Mouse (Mus musculus): ENCODE measurements around the gene Egfl8.
A peak's percentile ranks its signal among the peaks of the same experiment; 100 is the strongest.

The Egfl8 gene

DNA sequence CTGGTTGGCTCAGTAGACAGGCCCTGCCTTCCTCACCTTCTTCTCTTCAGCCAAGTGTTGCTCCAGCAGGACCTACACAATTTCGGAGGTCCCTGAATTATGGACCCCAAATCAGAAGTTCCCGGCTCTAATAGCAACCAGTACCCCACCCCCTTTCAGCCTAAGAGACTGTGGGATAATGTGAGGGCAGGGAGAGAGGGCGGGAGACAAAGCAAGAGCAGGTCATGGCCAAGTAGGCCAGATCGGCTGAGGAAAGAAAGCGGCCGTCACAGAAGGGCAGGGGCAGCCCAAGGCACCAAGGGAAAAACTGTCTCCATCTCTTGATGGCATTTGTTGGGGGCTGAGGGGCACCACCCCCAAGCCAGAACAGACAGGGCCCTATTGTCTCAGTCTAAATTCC lies at the start of gene Egfl8:
TSS of gene Egfl8 (minus strand) at position 101 of the 400 bp plus-strand sequence.
- no peak for DNase-seq (ENCODE audit: low spot score)

- DNase-seq (ENCODE audit: low spot score): no peak
Observed at GRCm38 (mm10) chr17:34664472-34664871, 48.7 kb upstream of the Egfl8 start.

DNA sequence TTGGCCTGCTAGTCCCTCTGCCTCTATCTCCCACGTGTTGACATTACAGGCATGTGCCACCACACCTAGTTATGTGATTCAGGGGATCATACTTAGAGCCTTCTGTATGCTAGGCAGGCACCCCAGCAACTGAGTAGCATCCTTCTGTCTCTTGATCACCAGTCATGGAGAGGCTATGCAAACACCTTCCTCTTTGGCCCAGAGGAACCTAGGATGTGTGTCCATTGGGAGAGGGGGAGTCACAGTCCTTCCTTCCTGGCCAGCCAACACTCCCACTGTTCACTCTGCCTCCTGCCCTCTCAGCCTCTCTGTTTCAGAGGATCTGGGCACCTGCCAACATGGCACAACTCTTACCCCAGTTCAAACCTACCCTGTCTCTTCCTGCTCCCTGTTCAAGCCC lies 47.8 kb upstream of the Egfl8 start:
- DNase-seq (ENCODE audit: low spot score): no peak

DNA sequence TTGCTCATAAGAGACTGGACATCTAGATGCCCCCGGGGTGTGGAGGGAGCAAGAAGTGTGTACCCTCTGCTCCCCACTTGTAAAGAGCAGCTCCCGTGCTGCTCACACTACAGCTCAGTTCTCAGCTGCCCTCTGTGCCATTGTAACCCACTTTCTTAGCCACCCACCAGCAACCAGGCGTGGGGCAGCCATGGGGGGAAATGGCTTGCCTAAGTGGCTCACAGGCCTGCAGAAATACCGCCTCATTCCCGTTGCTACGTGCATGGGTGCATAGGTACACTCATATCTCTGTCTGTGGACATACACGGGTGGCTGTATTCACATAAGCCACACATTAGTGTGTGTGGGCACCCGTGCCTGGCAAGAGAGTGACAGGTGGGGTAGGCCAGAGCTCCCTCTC lies 47.2 kb upstream of the Egfl8 start:
- no peak for DNase-seq (ENCODE audit: low spot score)

GRCm38 (mm10) chr17:34662468-34662867 lies 46.7 kb upstream of the Egfl8 start:
- no peak for DNase-seq (ENCODE audit: low spot score)

- no peak for DNase-seq (ENCODE audit: low spot score)
Observed at GRCm38 (mm10) chr17:34661121-34661591, 45.4 kb upstream of the Egfl8 start.

- no peak for DNase-seq (ENCODE audit: low spot score)
Observed at GRCm38 (mm10) chr17:34660259-34660820, 44.6 kb upstream of the Egfl8 start.

DNA sequence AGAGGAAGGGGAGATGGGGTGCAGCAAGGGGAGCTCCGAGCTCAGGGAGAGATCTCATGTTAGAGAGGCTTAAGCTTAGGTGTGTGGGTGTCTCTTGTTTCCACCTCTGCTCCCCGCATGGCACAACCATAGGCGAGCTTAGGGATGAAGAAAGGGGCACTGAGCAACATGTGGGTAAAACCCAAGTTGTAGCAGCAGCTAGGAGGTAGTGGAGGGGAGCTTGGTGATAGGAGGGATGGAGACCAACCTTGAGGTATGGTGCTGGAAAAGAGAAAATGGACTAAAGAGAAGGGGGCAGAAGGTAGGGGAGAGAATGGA lies 44.1 kb upstream of the Egfl8 start:
- no peak for DNase-seq (ENCODE audit: low spot score)

DNA sequence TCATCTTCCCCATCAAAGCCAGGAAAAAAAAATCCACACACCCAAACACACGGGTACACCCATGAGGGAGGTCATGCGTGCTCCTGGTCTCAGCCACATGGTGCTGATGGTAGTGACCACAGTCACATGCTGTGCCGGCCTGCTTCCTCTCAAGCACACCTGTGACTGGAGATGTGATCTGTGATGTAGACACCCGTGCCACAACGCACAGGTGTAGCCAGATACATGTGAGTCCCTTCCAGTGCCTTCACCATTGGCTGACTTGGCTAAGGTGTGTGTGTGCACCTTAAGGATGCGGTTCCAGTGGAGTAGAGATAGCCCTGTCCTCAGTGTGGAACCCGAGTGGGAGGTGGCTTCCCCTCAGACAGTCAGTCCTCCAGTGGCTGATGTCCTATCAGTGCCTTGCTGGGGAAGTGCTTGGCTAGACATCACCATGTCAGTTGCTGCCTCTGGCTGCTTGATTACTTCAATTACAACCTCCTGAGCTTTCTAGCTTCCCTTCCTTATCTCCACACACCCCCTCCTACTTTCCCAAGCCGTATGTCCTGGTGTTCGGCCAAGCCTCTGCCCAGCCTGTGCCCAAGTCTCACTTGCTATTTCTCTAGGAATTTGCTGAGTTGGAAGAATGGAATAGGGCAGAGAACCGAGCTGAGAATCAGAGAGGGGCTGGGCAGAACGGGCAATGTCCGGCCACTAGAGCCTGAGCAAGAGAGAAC lies 43.6 kb upstream of the Egfl8 start:
- no peak for DNase-seq (ENCODE audit: low spot score)

- no peak for DNase-seq (ENCODE audit: low spot score)
Observed at GRCm38 (mm10) chr17:34658591-34658990, 42.8 kb upstream of the Egfl8 start.

DNA sequence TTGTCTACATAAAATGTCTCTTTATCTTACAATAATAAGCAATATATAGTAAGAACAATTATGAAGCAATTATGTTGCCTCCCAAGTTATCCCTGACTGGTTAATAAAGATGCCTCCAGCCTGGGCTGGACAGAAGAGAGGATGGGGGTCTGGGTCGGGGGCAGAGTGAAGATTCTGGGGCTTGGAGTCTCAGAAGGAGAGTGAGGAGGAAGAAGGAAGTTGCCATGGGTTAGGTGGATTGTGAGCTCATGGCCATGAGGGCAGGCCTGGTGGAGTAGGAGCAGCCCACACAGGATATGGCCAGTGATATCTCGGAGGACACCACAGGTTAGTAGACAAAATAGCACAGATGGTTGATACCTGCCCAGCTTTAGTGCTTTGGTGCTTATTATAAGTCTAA lies 42.4 kb upstream of the Egfl8 start:
- no peak for DNase-seq (ENCODE audit: low spot score)

GRCm38 (mm10) chr17:34657271-34657670 lies 41.5 kb upstream of the Egfl8 start:
- no peak for DNase-seq (ENCODE audit: low spot score)

- no peak for DNase-seq (ENCODE audit: low spot score)
Observed at GRCm38 (mm10) chr17:34656666-34657065, 40.9 kb upstream of the Egfl8 start.

DNA sequence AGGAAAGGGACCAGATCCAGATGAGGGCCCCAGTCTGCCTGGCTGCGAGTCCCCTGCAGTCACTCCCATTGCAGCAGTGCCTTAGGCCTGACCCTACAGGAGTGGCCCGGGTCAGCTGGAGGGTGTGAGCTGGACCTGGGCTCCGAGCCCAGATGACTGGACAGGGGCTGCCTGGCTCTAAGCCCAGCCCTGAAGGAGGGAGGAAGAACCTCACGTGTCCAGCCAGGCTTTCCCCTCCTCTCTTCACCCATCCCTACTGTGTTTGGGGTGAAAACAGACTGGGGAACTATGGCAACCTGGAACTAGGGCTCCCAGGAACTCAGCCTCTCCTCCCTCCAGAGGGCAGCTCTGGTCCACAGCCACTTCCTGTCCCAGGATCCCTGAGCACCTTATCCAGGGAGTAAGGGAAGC lies 39.8 kb upstream of the Egfl8 start:
- DNase-seq (ENCODE audit: low spot score): no peak

DNA sequence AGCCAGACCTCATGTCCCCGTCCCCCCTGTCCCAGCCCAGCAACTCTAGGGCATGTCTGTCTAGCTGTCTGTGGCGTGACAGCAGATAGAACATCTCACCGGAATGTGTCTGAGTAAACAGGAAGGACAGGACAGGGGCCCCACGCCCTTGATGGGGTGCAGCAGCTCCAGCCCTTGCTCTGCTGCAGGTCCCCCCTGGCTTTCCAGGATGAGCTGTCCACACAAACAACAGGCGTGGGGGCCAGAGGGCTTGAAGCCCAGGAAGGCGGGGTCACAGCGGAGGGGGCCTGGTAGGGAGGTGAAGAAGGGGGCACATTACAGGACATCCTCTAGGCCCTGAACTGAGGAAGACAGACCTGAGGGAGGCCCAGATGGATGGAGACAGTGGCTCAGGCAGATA lies 39.4 kb upstream of the Egfl8 start:
- no peak for DNase-seq (ENCODE audit: low spot score)

- no peak for DNase-seq (ENCODE audit: low spot score)
Observed at GRCm38 (mm10) chr17:34654392-34654791, 38.6 kb upstream of the Egfl8 start.

DNA sequence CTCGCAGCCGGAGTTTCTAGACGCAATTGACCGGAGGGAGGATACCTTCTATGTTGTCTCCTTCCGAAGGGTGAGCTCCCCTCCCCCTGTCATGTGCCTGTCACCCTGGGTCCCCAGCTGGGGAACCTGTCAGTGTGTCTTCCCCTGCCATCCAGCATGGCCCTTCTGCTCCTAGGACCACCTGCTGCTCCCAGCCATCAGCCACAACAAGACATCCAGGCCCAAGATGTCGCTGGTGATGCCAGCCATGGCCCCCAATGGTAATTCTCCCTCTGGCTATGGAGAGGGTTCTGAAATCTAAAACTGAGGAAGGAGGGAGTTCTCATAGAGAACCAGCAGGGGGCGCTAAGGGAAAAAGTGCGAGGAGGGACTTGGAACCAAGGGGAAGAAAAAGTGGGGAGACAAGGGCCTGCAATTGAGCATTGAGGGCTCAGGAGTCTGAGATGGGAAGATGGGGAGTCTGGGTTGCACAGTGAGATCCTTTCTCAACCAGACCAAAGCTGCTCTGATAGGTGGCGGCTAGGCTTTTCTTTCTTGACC lies 38.0 kb upstream of the Egfl8 start:
- peak; percentile 62 for DNase-seq (ENCODE audit: low spot score)

DNA sequence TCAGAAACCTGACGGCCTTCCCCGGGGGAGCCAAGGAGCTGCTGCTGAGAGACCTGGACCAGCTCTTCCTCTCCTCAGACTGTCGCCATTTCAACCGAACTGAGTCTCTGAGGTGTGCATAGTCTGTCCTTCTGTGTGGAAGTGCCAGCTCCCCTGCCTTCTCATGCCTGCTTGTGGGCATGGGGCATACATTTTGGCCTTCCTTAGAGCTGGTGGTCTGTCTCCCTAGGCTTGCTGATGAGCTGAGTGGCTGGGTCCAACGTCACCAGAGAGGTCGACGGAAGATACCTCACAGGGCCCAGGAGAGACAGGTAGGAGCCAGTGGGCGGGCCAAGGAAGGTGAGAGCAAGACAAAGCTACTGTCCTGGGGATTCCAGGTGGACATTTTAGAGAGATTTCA lies 37.2 kb upstream of the Egfl8 start:
- DNase-seq (ENCODE audit: low spot score): no peak

DNA sequence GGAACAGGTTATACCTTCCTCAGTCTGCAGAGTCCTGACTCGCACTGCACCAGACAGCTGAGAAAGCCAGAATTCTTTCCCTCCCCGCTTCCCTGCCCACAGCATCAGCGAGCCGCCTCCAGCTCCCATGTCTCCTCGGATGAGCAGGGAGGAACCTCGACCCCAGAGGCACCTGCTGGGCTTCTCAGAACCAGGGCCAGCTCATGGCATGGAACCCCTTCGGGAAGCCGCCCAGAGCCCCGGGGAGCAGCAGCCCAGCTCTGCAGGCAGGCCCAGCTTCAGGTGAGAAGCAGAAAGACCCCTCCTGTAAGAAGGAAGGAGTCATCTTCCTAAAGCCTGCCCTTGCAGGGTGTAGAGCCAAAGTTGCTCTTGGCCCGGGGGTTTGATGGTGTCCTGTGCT lies 36.8 kb upstream of the Egfl8 start:
- DNase-seq (ENCODE audit: low spot score): no peak

DNA sequence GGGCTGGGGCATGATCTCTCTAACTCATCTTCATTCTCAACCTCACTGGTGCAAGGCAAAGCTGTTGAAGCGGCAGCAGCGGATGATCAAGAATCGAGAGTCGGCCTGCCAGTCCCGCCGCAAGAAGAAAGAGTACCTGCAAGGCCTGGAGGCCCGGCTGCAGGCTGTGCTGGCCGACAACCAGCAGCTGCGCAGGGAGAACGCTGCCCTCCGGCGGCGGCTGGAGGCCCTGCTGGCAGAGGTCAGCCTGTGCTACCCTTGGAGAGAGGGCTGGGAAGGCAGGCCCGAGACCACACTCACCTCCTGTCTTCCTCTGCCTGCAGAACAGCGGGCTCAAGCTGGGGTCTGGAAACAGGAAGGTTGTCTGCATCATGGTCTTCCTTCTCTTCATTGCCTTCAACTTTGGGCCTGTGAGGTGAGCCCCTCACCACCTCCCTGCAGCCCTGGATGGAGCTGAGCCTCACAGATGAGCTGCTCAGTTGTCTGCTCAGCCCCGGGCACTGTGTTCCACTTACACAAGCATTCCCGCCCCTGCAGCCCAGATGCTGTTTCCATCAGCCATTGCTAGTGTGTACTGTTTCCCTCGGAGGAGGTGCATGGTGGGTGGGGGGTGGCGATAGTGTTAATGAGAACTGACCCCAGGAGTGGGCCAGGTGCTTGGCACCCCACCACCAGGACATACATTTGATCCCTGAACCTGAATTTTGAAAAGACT lies 35.9 kb upstream of the Egfl8 start:
- DNase-seq (ENCODE audit: low spot score): no peak

GRCm38 (mm10) chr17:34650781-34651180 lies 35.0 kb upstream of the Egfl8 start:
- DNase-seq (ENCODE audit: low spot score): no peak

DNA sequence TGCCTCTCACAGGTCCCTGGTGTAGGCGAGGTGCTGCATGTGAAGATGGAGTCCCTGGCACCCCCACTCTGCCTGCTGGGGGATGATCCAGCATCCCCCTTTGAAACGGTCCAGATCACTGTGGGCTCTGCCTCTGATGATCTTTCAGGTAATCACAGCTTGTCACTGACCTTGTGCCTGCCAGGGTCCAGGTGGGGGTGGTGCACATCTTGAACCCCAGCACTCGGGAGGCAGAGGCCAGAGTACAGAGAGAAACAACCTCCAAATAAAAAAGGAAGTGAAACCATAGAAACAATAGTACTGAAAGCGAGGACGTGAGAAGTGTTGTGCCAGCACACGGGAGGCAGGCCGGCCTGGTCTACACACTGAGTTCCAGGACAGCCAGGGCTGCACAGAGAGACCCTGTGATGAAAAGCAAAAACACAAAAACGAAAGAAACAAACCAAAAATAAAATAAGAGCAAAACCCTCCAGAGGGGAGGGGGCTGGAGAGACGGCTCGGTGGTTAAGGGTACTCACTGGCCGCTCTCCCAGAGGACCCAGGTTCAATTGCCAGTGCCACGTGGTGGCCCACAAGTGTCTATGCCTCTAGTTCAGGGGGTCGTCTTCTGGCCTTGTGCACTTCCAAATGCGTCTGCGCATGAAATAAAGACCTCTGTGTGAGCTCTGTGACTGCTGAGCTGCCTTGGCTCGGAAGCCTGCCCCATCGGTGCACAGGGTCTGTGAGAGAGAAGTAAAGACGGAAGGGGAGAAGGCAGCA lies 33.5 kb upstream of the Egfl8 start:
- no peak for DNase-seq (ENCODE audit: low spot score)
